Mouse (Mus musculus): ENCODE measurements around the gene Ncaph. TPM values are rescaled to one million over a fixed set of nuclear protein-coding genes. Genes with fewer than 3 reads are reported as not detected.
"Not testable (repeated sequence)": the region's sequence is repeated elsewhere in the genome, so short reads cannot be mapped to it uniquely, and the experiment has no call there.

Gene Ncaph
- polyA plus RNA-seq, 1 experiment from 2014 or later = 33.5 TPM

DNA sequence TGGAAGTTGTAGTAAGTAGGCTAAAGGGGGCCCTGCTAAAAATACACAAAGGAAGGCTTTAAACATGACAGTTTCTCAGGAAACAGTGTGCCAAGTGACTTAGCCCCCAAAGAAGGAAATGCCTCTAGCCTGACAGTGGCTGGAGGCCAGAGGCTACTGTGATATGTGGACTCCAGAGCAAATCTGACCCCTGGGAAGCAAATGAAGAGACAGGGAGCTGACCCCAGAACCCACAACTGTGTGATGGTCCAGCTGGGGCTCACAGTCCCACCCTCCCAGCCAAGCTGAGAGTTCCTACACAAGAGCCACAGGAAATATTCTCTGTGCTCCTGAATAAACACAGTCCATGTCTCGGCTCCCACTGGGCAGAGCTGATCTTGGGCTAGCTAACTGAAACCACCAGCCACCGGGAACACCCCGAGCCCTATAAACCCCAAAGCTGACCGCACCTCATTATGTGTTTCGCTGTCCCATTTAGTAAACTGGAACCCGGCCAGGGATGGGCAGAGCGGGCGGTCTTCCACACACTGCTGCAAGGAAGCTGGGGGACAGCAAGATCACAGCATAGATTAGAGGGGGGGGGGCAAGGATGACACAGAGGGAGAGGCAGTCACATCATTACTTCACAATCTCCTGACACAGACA is 12.0 kb downstream of the Ncaph start:
- WGBS = 91% methylated on average over 8 of the region's 8 CpGs
- Histone ChIP-seq H3K9ac (replicated peaks; ENCODE audit: low read depth, low read length) (no peak overlapping the region), H3K27ac (ENCODE audit: low read length) (no peak overlapping the region), H3K4me1 (replicated peaks; ENCODE audit: control insufficient read depth, insufficient read depth, low read length) (no peaks in the 10 kb centered on the region), H3K36me3 (ENCODE audit: control insufficient read depth, insufficient read depth) (peaks cover 2% of the 10 kb centered on the region), H3K27me3 (replicated peaks; ENCODE audit: control insufficient read depth, insufficient read depth, low read length) (no peaks in the 10 kb centered on the region), H3K9me3 (ENCODE audit: control insufficient read depth, low read length) (no peaks in the 10 kb centered on the region), H3K4me3 (replicated peaks; ENCODE audit: low read length) (no peak overlapping the region), H3K4me2 (ENCODE audit: low read length) (no peak overlapping the region)
- ATAC-seq = no peak

DNA sequence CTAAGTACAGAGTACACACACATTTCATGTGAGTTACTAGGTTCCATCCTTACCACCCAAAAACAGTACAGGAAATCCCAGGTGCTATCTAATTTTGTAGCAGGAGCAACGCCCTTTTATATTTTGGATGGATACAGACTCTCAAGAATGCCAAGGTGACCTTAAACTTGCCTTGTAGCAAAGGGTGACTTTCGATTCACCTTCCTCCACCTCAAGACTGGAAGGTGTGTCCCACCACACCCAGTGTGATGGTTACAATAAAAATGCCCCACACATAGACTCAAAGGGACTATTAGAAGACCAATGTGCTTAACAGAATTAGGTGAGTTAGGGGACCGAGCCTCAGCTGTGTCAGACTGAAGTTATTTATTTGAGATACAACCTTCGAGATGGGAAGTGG is 24.8 kb downstream of the Ncaph start:
- no peak overlapping the region for H3K4me3 ChIP-seq (replicated peaks; ENCODE audit: low read length)
- H3K27ac ChIP-seq (ENCODE audit: low read length) = no peak overlapping the region
- ATAC-seq = no peak
- no peaks in the 10 kb centered on the region for H3K27me3 ChIP-seq (replicated peaks; ENCODE audit: control insufficient read depth, insufficient read depth, low read length)
- no peak overlapping the region for H3K4me2 ChIP-seq (ENCODE audit: low read length)
- no peaks in the 10 kb centered on the region for H3K9me3 ChIP-seq (ENCODE audit: control insufficient read depth, low read length)
- H3K4me1 ChIP-seq (replicated peaks; ENCODE audit: control insufficient read depth, insufficient read depth, low read length) = no peaks in the 10 kb centered on the region
- no peak overlapping the region for H3K9ac ChIP-seq (replicated peaks; ENCODE audit: low read depth, low read length)
- H3K36me3 ChIP-seq (ENCODE audit: control insufficient read depth, insufficient read depth) = peaks cover 3% of the 10 kb centered on the region
- WGBS = 92% methylated on average over 4 of the region's 4 CpGs

DNA sequence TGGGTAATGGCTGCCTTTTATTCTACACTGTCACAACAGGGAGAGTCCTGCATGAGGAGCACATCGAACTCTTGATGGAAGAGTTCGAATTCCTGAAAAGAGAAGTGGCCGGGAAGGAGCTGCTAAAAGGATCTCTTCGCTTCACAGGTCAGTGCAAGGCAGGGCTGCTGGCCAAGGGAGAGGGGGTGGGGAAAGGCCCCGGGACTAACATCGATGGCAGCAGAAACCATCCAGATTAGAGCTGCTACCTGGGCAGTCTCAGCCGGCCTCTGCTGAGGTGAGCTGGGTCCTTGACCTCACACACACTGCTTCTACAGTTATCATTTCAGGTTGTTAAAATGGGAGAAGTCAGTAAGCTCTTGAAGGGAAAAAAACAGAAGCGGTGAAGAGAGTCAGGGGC is 41.8 kb downstream of the Ncaph start:
- Histone ChIP-seq H3K4me1 (replicated peaks; ENCODE audit: control insufficient read depth, insufficient read depth, low read length) (no peaks in the 10 kb centered on the region), H3K27me3 (replicated peaks; ENCODE audit: control insufficient read depth, insufficient read depth, low read length) (no peaks in the 10 kb centered on the region), H3K36me3 (ENCODE audit: control insufficient read depth, insufficient read depth) (0 out of 2 replicates have a peak, but pooled peaks cover under 1% of the 10 kb centered on the region), H3K4me3 (replicated peaks; ENCODE audit: low read length) (no peak overlapping the region), H3K9ac (replicated peaks; ENCODE audit: low read depth, low read length) (no peak overlapping the region), H3K4me2 (ENCODE audit: low read length) (no peak overlapping the region), H3K9me3 (ENCODE audit: control insufficient read depth, low read length) (no peaks in the 10 kb centered on the region), H3K27ac (ENCODE audit: low read length) (no peak overlapping the region)
- no peak for ATAC-seq
- 77% methylated on average over 8 of the region's 8 CpGs for WGBS

DNA sequence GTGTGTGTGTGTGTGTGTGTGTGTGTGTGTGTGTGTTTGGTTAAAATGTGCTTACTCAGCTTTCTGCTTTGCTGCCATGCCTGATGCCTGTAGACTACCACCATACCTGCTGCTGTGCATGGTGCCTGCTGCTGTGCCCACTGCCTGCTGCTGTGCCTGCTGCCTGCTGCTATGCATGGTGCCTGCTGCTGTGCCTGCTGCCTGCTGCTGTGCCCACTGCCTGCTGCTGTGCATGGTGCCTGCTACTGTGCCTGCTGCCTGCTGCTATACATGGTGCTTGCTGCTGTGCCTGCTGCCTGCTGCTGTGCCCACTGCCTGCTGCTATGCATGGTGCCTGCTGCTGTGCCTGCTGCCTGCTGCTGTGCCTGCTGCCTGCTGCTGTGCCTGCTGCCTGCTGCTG is 43.6 kb downstream of the Ncaph start:
- not testable (repeated sequence) for H3K9me3 ChIP-seq (ENCODE audit: control insufficient read depth, low read length); H3K27me3 ChIP-seq (replicated peaks; ENCODE audit: control insufficient read depth, insufficient read depth, low read length); H3K9ac ChIP-seq (replicated peaks; ENCODE audit: low read depth, low read length); H3K27ac ChIP-seq (ENCODE audit: low read length); H3K4me3 ChIP-seq (replicated peaks; ENCODE audit: low read length); H3K36me3 ChIP-seq (ENCODE audit: control insufficient read depth, insufficient read depth); H3K4me2 ChIP-seq (ENCODE audit: low read length); H3K4me1 ChIP-seq (replicated peaks; ENCODE audit: control insufficient read depth, insufficient read depth, low read length); ATAC-seq

DNA sequence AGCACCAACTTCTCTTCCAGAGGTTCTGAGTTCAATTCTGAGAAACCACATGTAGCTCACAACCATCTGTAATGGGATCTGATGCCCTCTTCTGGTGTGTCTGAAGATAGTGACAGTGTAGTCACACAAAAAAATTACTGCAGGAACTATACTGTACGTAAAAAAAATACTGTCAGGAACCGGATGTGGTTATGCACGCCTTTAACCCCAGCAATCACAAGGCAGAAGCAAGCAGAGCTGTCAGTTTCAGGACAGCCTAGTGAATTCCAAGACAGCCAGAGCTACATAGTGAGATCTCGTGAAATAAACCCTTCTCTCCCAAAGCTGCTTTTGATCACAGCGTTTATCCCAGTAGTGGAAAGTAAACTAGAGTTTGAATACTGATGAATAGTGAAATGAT is 47.5 kb downstream of the Ncaph start:
- Histone ChIP-seq H3K27me3 (replicated peaks; ENCODE audit: control insufficient read depth, insufficient read depth, low read length) (no peaks in the 10 kb centered on the region), H3K4me2 (ENCODE audit: low read length) (no peak overlapping the region), H3K36me3 (ENCODE audit: control insufficient read depth, insufficient read depth) (0 out of 2 replicates have a peak, but pooled peaks cover 2% of the 10 kb centered on the region), H3K9ac (replicated peaks; ENCODE audit: low read depth, low read length) (no peak overlapping the region), H3K4me3 (replicated peaks; ENCODE audit: low read length) (no peak overlapping the region), H3K27ac (ENCODE audit: low read length) (no peak overlapping the region), H3K9me3 (ENCODE audit: control insufficient read depth, low read length) (no peaks in the 10 kb centered on the region), H3K4me1 (replicated peaks; ENCODE audit: control insufficient read depth, insufficient read depth, low read length) (no peaks in the 10 kb centered on the region)
- WGBS = 90% methylated on average over 5 of the region's 5 CpGs
- no peak for ATAC-seq

DNA sequence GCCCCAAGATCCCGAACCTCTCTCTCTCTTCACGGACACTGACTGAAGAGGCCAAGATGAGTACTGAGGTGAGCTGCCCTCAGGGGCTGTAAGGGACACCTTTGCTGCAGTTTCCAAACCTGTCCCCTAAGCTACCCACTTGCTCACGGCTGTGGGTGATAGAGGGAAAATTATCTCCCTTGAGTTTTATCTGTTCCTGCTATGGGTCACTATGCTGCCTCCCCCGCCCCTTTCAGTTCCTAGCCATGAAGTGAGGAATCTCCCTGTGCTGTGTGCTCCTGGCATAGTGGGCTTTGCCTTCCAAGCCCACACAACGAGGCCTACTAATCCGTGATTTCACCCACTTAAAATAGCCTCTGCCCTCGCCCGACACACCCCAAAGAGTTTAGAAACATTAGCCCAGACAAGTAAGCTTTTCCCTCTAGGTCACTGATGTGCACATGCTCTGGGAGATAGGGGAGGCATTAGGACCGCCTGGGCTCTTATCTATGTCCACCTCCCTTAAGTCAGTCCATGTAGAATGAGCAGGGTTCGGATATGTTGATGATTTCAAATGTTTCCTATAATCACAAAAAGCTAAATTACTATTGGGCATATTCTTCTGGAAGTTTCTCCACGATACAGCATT is 53.0 kb downstream of the Ncaph start:
- H3K9me3 ChIP-seq (ENCODE audit: control insufficient read depth, low read length) = no peaks in the 10 kb centered on the region
- no peak overlapping the region for H3K27ac ChIP-seq (ENCODE audit: low read length)
- no peaks in the 10 kb centered on the region for H3K36me3 ChIP-seq (ENCODE audit: control insufficient read depth, insufficient read depth)
- H3K4me3 ChIP-seq (replicated peaks; ENCODE audit: low read length) = no peak overlapping the region
- H3K4me1 ChIP-seq (replicated peaks; ENCODE audit: control insufficient read depth, insufficient read depth, low read length) = no peaks in the 10 kb centered on the region
- no peak overlapping the region for H3K9ac ChIP-seq (replicated peaks; ENCODE audit: low read depth, low read length)
- no peak overlapping the region for H3K4me2 ChIP-seq (ENCODE audit: low read length)
- H3K27me3 ChIP-seq (replicated peaks; ENCODE audit: control insufficient read depth, insufficient read depth, low read length) = no peaks in the 10 kb centered on the region
- ATAC-seq = no peak
- 90% methylated on average over 11 of the region's 11 CpGs for WGBS

DNA sequence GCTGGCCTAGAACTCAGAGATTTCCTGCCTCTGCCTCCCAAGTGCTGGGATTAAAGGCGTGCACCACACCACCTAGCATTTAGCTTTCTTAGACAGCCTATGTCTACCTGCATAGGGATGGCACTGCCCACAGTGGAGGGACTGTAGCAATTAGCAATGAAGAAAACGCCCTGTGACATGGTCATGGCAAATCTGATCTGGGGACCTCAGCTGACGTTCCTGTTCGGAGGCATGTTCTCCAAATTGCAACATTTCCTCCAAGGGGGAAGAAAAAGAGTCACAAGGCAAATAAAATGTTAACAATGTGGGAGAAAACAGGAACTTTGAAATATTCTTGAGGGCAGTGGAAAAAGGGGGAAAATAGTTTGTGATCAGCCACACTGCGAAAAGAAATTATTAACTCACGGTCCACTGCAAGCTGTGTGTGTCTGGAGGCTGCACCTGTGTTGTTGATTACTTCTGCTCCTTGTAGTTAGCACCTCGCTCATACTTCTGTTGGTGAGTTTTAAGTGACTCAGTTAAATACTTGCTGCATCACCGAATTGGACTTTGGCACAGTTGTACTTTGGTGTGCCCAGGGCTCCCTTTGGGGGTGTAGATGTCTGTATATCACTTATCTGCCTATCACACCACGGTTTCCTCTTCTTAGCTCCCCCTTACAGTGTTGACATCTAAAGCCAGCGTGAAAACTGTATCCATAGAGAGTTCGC is 53.7 kb downstream of the Ncaph start:
- Histone ChIP-seq H3K27me3 (replicated peaks; ENCODE audit: control insufficient read depth, insufficient read depth, low read length) (no peaks in the 10 kb centered on the region), H3K4me2 (ENCODE audit: low read length) (no peak overlapping the region), H3K9ac (replicated peaks; ENCODE audit: low read depth, low read length) (no peak overlapping the region), H3K4me1 (replicated peaks; ENCODE audit: control insufficient read depth, insufficient read depth, low read length) (no peaks in the 10 kb centered on the region), H3K9me3 (ENCODE audit: control insufficient read depth, low read length) (no peaks in the 10 kb centered on the region), H3K4me3 (replicated peaks; ENCODE audit: low read length) (no peak overlapping the region), H3K36me3 (ENCODE audit: control insufficient read depth, insufficient read depth) (no peaks in the 10 kb centered on the region), H3K27ac (ENCODE audit: low read length) (no peak overlapping the region)
- ATAC-seq = no peak
- 92% methylated on average over 11 of the region's 11 CpGs for WGBS

DNA sequence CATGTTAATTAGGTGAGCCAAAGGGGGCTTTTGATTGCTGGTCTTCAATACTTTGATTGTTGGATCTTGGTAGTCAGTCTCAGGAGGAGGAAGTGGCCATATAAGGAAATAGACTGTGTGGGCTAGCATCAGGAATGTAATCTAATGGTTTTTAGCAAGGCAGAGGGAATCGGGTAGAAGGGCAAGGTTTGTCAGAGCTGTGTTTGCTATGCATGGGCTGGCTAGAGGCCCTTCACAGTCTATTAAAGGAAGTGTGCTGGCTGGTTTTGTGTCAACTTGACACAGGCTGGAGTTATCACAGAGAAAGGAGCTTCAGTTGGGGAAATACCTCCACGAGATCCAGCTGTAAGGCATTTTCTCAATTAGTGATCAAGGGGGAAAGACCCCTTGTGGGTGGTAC is 54.7 kb downstream of the Ncaph start:
- 78% methylated on average over 2 of the region's 2 CpGs for WGBS
- not testable (repeated sequence) for ATAC-seq; H3K27ac ChIP-seq (ENCODE audit: low read length); H3K4me3 ChIP-seq (replicated peaks; ENCODE audit: low read length); H3K4me1 ChIP-seq (replicated peaks; ENCODE audit: control insufficient read depth, insufficient read depth, low read length); H3K27me3 ChIP-seq (replicated peaks; ENCODE audit: control insufficient read depth, insufficient read depth, low read length); H3K9me3 ChIP-seq (ENCODE audit: control insufficient read depth, low read length); H3K4me2 ChIP-seq (ENCODE audit: low read length); H3K9ac ChIP-seq (replicated peaks; ENCODE audit: low read depth, low read length); H3K36me3 ChIP-seq (ENCODE audit: control insufficient read depth, insufficient read depth)

DNA sequence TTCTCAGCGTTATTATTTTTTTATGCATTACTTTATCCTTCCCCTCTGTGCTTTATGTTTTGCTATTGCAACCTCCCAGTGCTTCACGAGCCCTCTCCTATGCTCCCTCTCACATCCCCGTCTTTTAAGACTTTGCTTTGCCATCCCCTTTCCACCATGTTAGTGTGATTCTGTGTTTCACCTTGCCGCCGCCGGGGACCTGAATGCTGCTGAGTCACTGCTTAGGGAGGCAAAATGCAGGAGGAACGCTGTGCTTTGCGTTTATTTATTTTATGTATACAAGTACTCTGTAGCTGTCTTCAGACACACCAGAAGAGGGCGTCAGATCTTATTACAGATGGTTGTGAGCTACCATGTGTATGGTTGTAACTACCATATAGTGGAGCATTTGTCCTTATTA is 56.1 kb downstream of the Ncaph start:
- no peaks in the 10 kb centered on the region for H3K27me3 ChIP-seq (replicated peaks; ENCODE audit: control insufficient read depth, insufficient read depth, low read length)
- 78% methylated on average over 9 of the region's 9 CpGs for WGBS
- H3K36me3 ChIP-seq (ENCODE audit: control insufficient read depth, insufficient read depth) = no peaks in the 10 kb centered on the region
- H3K4me2 ChIP-seq (ENCODE audit: low read length) = no peak overlapping the region
- H3K9ac ChIP-seq (replicated peaks; ENCODE audit: low read depth, low read length) = no peak overlapping the region
- H3K9me3 ChIP-seq (ENCODE audit: control insufficient read depth, low read length) = no peaks in the 10 kb centered on the region
- H3K27ac ChIP-seq (ENCODE audit: low read length) = no peak overlapping the region
- H3K4me1 ChIP-seq (replicated peaks; ENCODE audit: control insufficient read depth, insufficient read depth, low read length) = no peaks in the 10 kb centered on the region
- H3K4me3 ChIP-seq (replicated peaks; ENCODE audit: low read length) = no peak overlapping the region
- no peak for ATAC-seq
